Mouse (Mus musculus) hindbrain, embryonic 10.5 days (tissue): ENCODE measurements around the gene Mblac2. TPM values are rescaled to one million over a fixed set of nuclear protein-coding genes. Genes with fewer than 3 reads are reported as not detected.

Source experiments
- DNase-seq: peaks from one replicate; pipeline ENCODE4 v3.0.0-alpha.2; 2017; ENCODE audit warnings: low spot score
- H3K27ac ChIP-seq: fragments of 300-500 bp; sonication (generic); 2 replicates; pipeline ENCODE4 v1.5.1; 2016; ENCODE audit warnings: mild to moderate bottlenecking, moderate library complexity
- H3K27me3 ChIP-seq: fragments of 300-500 bp; sonication (generic); 2 replicates; pipeline ENCODE4 v1.6.1; 2016; ENCODE audit warnings: mild to moderate bottlenecking; ENCODE audit not compliant: poor library complexity, insufficient read depth, severe bottlenecking
- H3K36me3 ChIP-seq: fragments of 300-500 bp; sonication (generic); 2 replicates; pipeline ENCODE4 v1.6.1; 2016; ENCODE audit warnings: mild to moderate bottlenecking, moderate library complexity
- H3K4me1 ChIP-seq: fragments of 300-500 bp; sonication (generic); replicated peaks from 2 replicates; pipeline ENCODE4 v1.6.1; 2016; ENCODE audit warnings: mild to moderate bottlenecking
- H3K4me3 ChIP-seq: fragments of 300-500 bp; sonication (generic); 2 replicates; pipeline ENCODE4 v1.5.1; 2016; ENCODE audit warnings: mild to moderate bottlenecking, moderate library complexity
- H3K9me3 ChIP-seq: fragments of 300-500 bp; sonication (generic); 2 replicates; pipeline ENCODE4 v1.6.1; 2016; ENCODE audit warnings: mild to moderate bottlenecking, moderate library complexity
- WGBS: fragments of 180-500 bp; shearing (Covaris S2); methylation state at CpG from one replicate; pipeline ENCODE4 v1.1.7; 2016; 5-methylcytosine and 5-hydroxymethylcytosine counted together
- polyA plus RNA-seq: library from polyadenylated mRNA; unstranded; fragments of >200 nt; fragmentation: Nextera tagmentation; extraction: Ambion mirVana; gene quantifications from 2 replicates; pipeline ENCODE4 v1.2.1, GENCODE M21; 2016

Mblac2 gene
- polyA plus RNA-seq, 1 experiment from 2014 or later = 5.9 TPM

DNA sequence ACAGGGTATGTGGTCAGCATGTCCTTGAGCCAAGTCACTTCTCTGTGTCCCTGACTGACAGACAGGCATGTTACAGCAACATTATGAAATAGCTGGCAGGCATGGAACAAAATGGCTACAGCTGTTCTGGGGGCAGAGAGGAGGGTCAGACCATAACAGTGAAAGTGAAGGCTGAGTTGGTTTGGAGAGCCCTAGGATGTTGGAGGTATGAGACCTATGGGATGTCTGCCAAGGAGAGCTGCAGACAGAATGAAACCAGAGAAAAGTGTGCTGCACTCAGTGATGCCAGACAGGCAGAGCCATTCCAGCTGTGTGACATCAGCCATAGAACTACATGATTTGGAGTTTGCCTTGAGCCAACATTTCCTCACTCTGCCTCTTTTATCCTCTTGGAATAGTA lies 43.7 kb downstream of the Mblac2 start:
- H3K4me3 ChIP-seq = no peak overlapping the region
- DNase-seq = no peak
- no peaks in the 10 kb centered on the region for H3K4me1 ChIP-seq
- H3K36me3 ChIP-seq = no peaks in the 10 kb centered on the region
- H3K9me3 ChIP-seq = no peaks in the 10 kb centered on the region
- H3K27ac ChIP-seq = no peak overlapping the region
- no peaks in the 10 kb centered on the region for H3K27me3 ChIP-seq

DNA sequence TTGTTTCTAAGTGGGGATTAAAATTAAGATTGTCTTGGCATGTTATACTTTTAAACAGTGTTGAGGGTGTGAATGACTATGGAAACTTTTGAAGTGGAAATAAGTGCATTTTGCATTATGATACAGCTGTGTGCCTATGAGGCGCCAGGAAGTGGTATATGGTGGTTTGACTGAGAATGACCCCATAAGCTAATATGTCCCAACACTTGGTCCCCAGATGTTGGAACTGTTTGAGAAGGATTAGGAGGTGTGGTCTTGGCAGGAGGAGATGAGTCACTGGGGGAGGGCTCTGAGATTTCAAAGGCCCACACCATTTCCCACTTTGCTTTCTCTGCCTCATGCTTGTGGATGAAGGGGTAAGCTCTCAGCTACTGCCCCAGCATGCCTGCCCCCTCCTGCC lies 44.2 kb downstream of the Mblac2 start:
- Histone ChIP-seq H3K36me3 (no peaks in the 10 kb centered on the region), H3K27ac (no peak overlapping the region), H3K27me3 (no peaks in the 10 kb centered on the region), H3K4me1 (no peaks in the 10 kb centered on the region), H3K4me3 (no peak overlapping the region), H3K9me3 (no peaks in the 10 kb centered on the region)
- 93% methylated on average over 1 of the region's 1 CpGs for WGBS
- no peak for DNase-seq

DNA sequence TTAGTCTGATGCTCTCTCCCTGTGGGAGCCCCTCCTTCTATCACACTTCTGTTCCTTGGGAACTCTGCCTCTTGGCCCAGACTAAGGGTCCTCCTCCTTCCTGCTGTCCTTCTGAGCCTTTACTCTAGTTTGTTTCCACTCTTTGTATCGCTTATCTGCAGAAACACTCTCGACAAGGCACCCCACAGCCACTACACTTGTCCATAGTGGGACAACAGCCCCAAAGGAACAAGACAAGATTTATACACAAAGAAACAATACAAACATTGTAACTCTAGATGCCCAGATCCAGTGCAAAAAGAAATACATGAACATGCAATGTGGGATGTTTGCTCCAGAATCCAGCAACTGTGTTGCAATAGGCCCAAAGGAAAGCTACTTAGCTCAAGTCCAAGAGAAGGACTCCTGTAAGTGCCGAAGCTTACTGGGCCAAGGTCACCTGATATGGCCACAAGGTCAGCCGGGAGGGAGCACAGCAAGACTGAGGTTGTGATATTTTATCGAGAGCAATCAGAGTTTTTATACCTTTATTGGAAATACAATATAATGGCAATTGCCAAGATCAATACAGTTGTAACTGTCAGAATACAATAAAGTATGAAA lies 46.0 kb downstream of the Mblac2 start:
- DNase-seq = no peak
- H3K4me1 ChIP-seq = no peaks in the 10 kb centered on the region
- H3K27ac ChIP-seq = no peak overlapping the region
- 87% methylated on average over 5 of the region's 5 CpGs for WGBS
- H3K9me3 ChIP-seq = no peaks in the 10 kb centered on the region
- no peaks in the 10 kb centered on the region for H3K36me3 ChIP-seq
- no peak overlapping the region for H3K4me3 ChIP-seq
- no peaks in the 10 kb centered on the region for H3K27me3 ChIP-seq

DNA sequence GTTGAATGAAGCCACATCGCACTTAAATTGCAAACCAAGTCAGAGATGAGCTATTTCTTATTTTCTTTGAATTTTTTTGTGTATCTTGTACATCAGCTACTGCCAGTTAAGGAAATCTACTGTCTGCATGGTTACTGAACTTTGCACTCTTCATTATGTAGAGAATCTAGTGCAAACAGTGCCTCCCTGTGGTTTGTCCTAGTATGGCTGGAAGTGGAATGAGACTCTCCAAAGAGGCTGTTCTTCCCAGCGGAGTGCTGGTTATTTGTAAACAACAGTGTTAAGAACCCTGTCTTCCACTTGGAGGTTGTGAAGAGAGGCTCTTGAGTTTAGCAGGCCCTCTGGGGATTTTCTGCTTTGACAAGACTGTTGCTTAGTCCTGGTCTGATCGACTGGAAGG lies 49.2 kb downstream of the Mblac2 start:
- H3K4me3 ChIP-seq = no peak overlapping the region
- no peaks in the 10 kb centered on the region for H3K27me3 ChIP-seq
- H3K36me3 ChIP-seq = no peaks in the 10 kb centered on the region
- no peaks in the 10 kb centered on the region for H3K9me3 ChIP-seq
- no peaks in the 10 kb centered on the region for H3K4me1 ChIP-seq
- 24% methylated on average over 3 of the region's 3 CpGs for WGBS
- peak; percentile 54 for DNase-seq
- no peak overlapping the region for H3K27ac ChIP-seq

DNA sequence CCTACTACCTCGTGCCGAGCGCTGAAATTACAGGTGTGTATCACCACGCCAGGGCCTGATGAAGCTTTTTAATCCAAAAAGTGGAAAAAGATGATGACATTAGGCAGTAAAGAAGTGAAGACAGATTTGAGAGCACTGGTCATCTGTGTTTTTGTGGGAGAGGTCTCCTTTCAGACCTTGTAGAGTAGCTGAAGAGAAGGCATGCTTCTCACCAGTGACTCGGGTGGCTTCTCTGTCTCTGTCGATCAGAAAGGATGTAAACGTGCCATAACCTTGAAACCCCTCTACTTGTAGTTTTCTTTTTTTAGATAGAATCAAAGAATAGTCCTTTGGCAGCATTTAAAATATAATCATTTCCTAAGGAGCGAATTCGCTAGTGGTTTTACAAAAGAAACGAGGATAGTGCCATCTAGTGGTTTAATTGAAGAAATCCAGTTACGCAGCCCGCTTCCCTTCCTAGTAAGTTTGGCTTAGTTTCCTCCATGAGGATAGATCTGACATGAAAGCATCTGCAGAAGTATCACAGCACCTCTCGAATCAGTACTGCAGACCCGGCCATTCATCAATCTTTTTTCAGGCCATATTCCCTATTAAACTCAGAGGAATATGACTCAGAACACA lies 50.5 kb downstream of the Mblac2 start:
- Histone ChIP-seq H3K4me1 (no peaks in the 10 kb centered on the region), H3K36me3 (no peaks in the 10 kb centered on the region), H3K27ac (no peak overlapping the region), H3K4me3 (no peak overlapping the region), H3K9me3 (no peaks in the 10 kb centered on the region), H3K27me3 (no peaks in the 10 kb centered on the region)
- peak; percentile 31 for DNase-seq
- WGBS = 33% methylated on average over 14 of the region's 14 CpGs

DNA sequence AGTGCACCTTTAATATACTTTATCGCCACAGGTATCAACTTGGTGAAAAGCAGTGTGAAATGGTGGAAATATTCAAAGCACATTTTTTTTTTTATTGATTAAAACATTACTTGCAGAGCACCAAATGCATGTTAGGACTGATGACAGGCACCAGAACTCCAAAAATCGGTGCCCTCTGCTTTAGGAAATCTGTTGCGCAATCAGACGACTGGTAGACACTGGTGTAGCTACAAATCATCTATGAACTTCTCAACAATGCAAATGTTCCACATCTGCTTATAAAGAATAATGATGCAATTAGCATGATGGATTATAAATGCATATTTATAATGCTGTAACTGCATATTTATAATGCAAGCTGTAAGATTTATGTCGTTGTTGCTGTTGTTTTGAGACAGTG lies 53.0 kb downstream of the Mblac2 start:
- Histone ChIP-seq H3K9me3 (peaks cover 5% of the 10 kb centered on the region; the same call in 1 of the 2 replicates), H3K4me3 (no peak overlapping the region), H3K27ac (no peak overlapping the region), H3K27me3 (no peaks in the 10 kb centered on the region), H3K4me1 (no peaks in the 10 kb centered on the region), H3K36me3 (no peaks in the 10 kb centered on the region)
- WGBS = 89% methylated on average over 5 of the region's 5 CpGs
- DNase-seq = no peak

DNA sequence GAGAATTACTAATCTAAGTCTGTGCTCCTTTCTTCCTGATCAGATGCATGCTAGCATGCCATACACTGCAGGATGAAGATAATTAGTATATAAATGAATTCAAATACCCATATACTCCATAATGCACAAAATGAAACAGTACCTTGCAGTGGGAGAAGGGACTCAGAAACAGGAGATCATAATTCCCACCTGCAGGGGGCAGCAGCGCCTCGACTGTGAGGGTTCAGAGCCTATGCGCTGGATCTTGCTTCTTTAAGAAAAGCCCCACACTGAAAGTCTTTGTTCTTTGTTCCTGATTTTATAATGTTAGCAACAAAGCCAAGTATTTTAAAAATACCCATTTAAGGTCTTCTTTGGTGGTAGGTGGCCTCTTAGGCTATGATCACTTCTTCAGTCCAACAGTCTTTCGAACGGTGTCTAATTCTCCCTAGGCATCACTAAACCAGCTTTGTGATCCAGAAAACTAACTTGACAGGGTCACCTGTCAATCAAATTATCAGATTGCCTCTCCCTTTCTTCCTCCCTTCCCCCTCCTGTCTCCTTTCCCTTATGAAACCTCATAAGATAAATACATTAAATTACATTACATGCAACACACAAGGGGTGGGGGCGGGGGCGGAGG lies 56.0 kb downstream of the Mblac2 start:
- Histone ChIP-seq H3K36me3 (no peaks in the 10 kb centered on the region), H3K4me1 (no peaks in the 10 kb centered on the region), H3K9me3 (peaks cover 5% of the 10 kb centered on the region; the same call in 1 of the 2 replicates), H3K4me3 (no peak overlapping the region), H3K27ac (no peak overlapping the region), H3K27me3 (no peaks in the 10 kb centered on the region)
- WGBS = 86% methylated on average over 7 of the region's 7 CpGs
- DNase-seq = peak; percentile 32

DNA sequence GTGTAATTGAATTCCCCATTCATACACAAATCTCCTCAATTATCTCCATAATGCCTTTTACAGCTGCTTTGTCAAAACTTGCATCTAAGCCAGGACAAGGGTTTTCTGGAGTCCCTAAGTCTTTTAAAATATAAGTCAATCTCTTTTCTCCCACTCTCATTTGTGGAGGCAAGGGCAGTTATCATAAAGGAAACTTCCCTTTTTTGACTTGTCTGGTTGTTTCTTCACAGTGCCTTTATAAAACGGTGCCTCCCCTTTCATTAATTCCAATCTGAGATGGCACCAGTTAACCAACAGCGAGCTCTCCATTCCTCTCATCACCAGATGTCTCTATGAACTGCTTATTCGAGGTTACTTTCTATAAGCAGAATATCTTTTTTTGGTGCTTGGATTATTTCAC lies 65.1 kb downstream of the Mblac2 start:
- H3K4me3 ChIP-seq = no peak overlapping the region
- no peak overlapping the region for H3K27ac ChIP-seq
- WGBS = 85% methylated on average over 3 of the region's 3 CpGs

DNA sequence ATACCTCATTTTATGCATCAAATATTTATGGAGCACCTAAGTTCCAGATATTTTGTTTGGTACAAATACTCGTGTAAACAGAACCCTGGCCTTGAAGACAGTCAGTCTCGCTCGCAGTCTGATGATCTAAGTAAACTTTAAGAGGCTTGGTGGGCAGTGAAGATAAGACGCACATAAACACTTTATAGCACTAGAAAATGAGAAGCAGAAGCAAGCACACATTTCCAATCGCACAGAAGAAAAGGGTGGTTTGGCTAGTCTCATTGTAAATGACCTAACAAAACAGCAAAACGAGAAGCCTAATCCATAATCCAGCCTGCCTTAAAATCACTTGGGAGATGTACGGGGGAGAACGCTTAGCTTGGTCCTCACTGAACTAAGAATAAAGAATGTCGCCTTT lies 71.3 kb downstream of the Mblac2 start:
- Histone ChIP-seq H3K4me3 (peak overlapping the region; percentile 80), H3K27me3 (no peaks in the 10 kb centered on the region), H3K27ac (peak overlapping the region; percentile 99), H3K4me1 (peaks cover 27% of the 10 kb centered on the region), H3K36me3 (peaks cover 13% of the 10 kb centered on the region), H3K9me3 (no peaks in the 10 kb centered on the region)
- DNase-seq = no peak
- WGBS = 56% methylated on average over 9 of the region's 9 CpGs

More for the DNA sequence above, 65.1 kb downstream of the Mblac2 start:
- no peaks in the 10 kb centered on the region for H3K36me3 ChIP-seq
- no peaks in the 10 kb centered on the region for H3K4me1 ChIP-seq
- H3K27me3 ChIP-seq = no peaks in the 10 kb centered on the region
- no peak for DNase-seq
- no peaks in the 10 kb centered on the region for H3K9me3 ChIP-seq

DNA sequence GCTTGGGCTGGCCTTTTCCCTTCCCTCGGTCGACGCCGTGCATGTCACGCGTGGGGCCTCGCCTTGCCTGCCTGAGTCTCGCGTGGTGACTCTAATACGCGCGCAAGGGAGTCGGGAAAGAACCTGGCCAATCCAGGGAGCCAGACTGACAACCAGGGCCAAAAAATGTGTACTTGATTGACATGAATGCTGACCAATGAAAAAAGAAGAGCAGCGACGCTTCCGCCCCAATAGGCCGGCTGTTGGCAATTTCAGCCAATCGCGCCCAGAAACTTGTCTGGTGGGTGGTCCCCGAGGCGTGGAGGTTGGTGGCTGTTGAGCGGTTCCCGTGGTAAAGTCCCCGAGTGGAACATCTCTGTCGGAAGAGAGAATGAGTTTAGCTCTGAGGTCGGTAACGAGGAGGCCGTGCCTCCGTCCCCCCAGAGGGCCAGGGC lies 71.8 kb downstream of the Mblac2 start, which contains the start of gene Cetn3:
Cetn3 (plus strand) TSS at position 107 of the 434 bp plus-strand sequence.
- DNase-seq = peak; percentile 93
- no peaks in the 10 kb centered on the region for H3K9me3 ChIP-seq
- H3K27me3 ChIP-seq = no peaks in the 10 kb centered on the region
- under 1% methylated on average over 29 of the region's 29 CpGs for WGBS
- peaks cover 18% of the 10 kb centered on the region for H3K36me3 ChIP-seq
- peak within 1 kb of the TSS; percentile 80 for H3K4me3 ChIP-seq
- H3K4me1 ChIP-seq = peaks cover 27% of the 10 kb centered on the region
- peak within 1 kb of the TSS; percentile 99 for H3K27ac ChIP-seq

DNA sequence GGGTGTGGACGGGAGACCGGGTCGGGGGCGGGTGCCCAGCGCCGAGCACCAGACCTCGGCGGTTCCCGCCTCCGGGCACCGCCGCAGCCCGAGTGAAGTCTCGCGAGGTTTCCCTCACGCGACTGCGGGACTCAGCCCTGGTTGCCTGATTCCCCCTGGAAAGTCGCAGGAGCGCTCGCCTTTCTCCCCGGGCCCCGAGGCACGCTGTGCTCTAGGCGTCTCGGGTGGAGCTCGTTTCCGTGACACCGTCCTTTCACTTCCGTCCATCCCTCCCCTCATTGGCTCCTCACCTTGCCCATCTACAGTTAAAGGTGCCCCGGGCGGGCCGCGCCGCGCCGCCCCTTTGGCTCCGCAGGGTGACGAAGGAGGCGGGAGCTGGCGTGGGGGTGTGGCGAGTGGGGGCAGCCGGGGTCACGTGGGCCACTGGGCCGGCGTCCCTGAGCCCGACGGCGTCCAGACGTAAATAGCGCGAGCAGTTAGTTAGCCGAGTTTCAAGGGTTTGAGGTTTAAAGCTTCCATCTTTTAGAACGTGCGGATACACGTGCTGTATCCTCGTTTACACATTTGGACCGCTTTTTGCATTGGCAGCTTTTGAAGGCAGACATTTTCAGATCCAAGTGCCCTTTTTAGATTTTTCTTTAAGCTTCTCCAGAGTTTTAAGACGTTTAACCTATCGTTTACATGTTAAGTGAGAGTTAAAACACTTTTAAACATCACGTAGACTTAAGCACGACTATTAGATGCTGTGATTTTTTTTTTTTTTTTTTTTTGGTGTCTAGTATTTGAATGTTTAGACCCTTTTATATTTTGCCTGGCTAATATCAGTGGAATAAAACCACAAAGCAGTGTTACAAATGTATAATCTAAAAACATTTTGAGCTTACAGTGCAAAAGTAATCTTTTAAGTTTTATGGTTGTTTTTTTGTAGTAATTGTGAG lies 72.5 kb downstream of the Mblac2 start:
- H3K36me3 ChIP-seq = peaks cover 25% of the 10 kb centered on the region
- H3K27ac ChIP-seq = peak overlapping the region; percentile 99
- no peaks in the 10 kb centered on the region for H3K27me3 ChIP-seq
- H3K9me3 ChIP-seq = no peaks in the 10 kb centered on the region
- 1% methylated on average over 62 of the region's 62 CpGs for WGBS
- H3K4me3 ChIP-seq = peak overlapping the region; percentile 80
- peaks cover 27% of the 10 kb centered on the region for H3K4me1 ChIP-seq
- peak; percentile 98 for DNase-seq

DNA sequence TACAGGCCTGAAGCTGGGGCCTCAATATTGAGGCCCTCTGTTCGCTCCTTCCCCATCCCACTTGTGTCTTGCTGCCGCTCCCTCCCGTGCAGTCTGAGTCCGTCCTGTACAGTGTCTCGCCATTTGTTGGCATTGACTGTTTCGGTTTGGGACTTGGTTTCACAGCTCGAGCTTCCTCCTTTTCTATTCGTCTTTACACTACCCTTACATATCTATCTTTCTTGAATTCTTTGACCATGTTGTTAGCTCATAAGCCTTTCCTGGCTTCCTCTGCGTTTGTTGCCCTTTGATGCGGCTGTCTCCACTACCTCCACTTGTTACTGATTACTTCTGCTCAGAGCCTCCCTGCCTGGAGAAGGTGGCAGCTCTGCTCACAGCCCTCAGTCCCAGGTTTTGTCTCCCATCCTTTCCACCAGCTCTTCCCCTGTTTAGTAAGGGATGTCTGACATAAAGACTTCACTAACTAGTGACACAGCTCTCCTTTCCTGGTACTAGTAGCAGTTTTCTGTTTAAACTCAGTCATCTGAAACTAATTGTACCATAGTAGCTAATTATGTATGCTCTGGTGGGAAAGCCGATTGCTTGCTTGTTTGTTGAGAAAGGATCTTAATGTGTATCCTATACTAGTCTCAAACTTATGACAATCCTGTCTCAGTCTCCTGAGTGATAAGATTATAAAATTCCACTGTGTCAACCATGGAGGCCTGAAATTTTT lies 74.8 kb downstream of the Mblac2 start:
- Histone ChIP-seq H3K36me3 (peaks cover 44% of the 10 kb centered on the region), H3K4me3 (no peak overlapping the region), H3K27me3 (no peaks in the 10 kb centered on the region), H3K9me3 (no peaks in the 10 kb centered on the region), H3K4me1 (peaks cover 27% of the 10 kb centered on the region), H3K27ac (no peak overlapping the region)
- DNase-seq = no peak
- WGBS = 77% methylated on average over 11 of the region's 11 CpGs
